Mouse (Mus musculus) CH12.LX (cell line): ENCODE data around the gene Gm13030.

ENCODE experiments used
- CTCF ChIP-seq, 2 experiments: IDR thresholded peaks in 1 of 2; conservative IDR thresholded peaks in 1 of 2; 2 replicates each; pipeline ENCODE4 v1.5.1; 2011 to 2012; ENCODE audit warnings: low read depth in 2 of 2, low read length in 2 of 2, improper control_type of control experiment in 1 of 2, inconsistent platforms in 1 of 2, mild to moderate bottlenecking in 1 of 2, moderate library complexity in 1 of 2
- E2F4 ChIP-seq: IDR thresholded peaks from 2 replicates; pipeline ENCODE4 v1.6.1; 2011; ENCODE audit warnings: low read depth, low read length, improper control_type of control experiment; ENCODE audit not compliant: insufficient replicate concordance
- ETS1 ChIP-seq: conservative IDR thresholded peaks from 2 replicates; pipeline ENCODE4 v1.6.1; 2012; ENCODE audit warnings: low read depth, mild to moderate bottlenecking, inconsistent platforms, low read length, improper control_type of control experiment, moderate library complexity
- GABPA ChIP-seq: IDR thresholded peaks from 2 replicates; pipeline ENCODE4 v1.6.1; 2012; ENCODE audit warnings: low read depth, low read length, improper control_type of control experiment, inconsistent platforms; ENCODE audit not compliant: insufficient replicate concordance
- MAX ChIP-seq: IDR thresholded peaks from 2 replicates; pipeline ENCODE4 v1.6.1; 2011; ENCODE audit warnings: low read length, improper control_type of control experiment
- MAZ ChIP-seq: IDR thresholded peaks from 2 replicates; pipeline ENCODE4 v1.6.1; 2012; ENCODE audit warnings: low read depth, mild to moderate bottlenecking, inconsistent platforms, low read length, improper control_type of control experiment, moderate library complexity
- POLR2A ChIP-seq: IDR thresholded peaks from 2 replicates; pipeline ENCODE4 v1.6.1; 2011; ENCODE audit warnings: low read depth, mild to moderate bottlenecking, improper control_type of control experiment, low read length
- USF1 ChIP-seq: IDR thresholded peaks from 2 replicates; pipeline ENCODE4 v1.6.1; 2014; ENCODE audit warnings: low read depth, mild to moderate bottlenecking, inconsistent platforms, low read length, improper control_type of control experiment

GRCm38 (mm10) chr4:138879808-138880207, 6.0 kb upstream of the Gm13030 start:
- TF ChIP-seq USF1 = no peak
- TF ChIP-seq GABPA = no peak
- no peak for TF ChIP-seq CTCF (conservative IDR thresholded peaks at IDR 0.05 in 1 of 2, IDR thresholded peaks at IDR 0.05 in 1 of 2; ENCODE audit: low read depth in 2 of 2, low read length in 2 of 2)
- TF ChIP-seq ETS1 = no peak
- TF ChIP-seq E2F4 = no peak
- TF ChIP-seq MAZ = no peak
- no peak for TF ChIP-seq MAX
- TF ChIP-seq POLR2A = no peak
